Mouse (Mus musculus) heart, embryonic 15.5 days (tissue): ENCODE data around the gene Eva1c. TPM values are rescaled to one million over a fixed set of nuclear protein-coding genes. Genes with fewer than 3 reads are reported as not detected.
A peak's percentile ranks its signal among the peaks of the same experiment; 100 is the strongest.
"Not testable (repeated sequence)": the region's sequence is repeated elsewhere in the genome, so short reads cannot be mapped to it uniquely, and the experiment has no call there.

ENCODE experiments used
- ATAC-seq: fragments of 200-750 bp; cut with Nextera tagmentation; replicated peaks from 2 replicates; pipeline ENCODE4 v1.8.0; 2017; ENCODE audit warnings: low read depth, moderate TSS enrichment; ENCODE audit not compliant: insufficient number of reproducible peaks, insufficient read depth, low FRiP score
- H3K27ac ChIP-seq: fragments of 300-500 bp; sonication (generic); 2 replicates; pipeline ENCODE4 v1.5.1; 2015; ENCODE audit warnings: mild to moderate bottlenecking, inconsistent platforms
- H3K27me3 ChIP-seq: fragments of 300-500 bp; sonication (generic); 2 replicates; pipeline ENCODE4 v1.6.1; 2015; ENCODE audit warnings: inconsistent platforms
- H3K36me3 ChIP-seq: fragments of 300-500 bp; sonication (generic); 2 replicates; pipeline ENCODE4 v1.6.1; 2015; ENCODE audit warnings: mild to moderate bottlenecking, inconsistent platforms
- H3K4me1 ChIP-seq: fragments of 300-500 bp; sonication (generic); replicated peaks from 2 replicates; pipeline ENCODE4 v1.6.1; 2015; ENCODE audit warnings: inconsistent platforms
- H3K4me2 ChIP-seq: fragments of 300-500 bp; sonication (generic); 2 replicates; pipeline ENCODE4 v1.6.1; 2015; ENCODE audit warnings: inconsistent platforms, mild to moderate bottlenecking, moderate library complexity
- H3K4me3 ChIP-seq: fragments of 300-500 bp; sonication (generic); 2 replicates; pipeline ENCODE4 v1.5.1; 2015; ENCODE audit warnings: mild to moderate bottlenecking, inconsistent platforms
- H3K9ac ChIP-seq: fragments of 300-500 bp; sonication (generic); 2 replicates; pipeline ENCODE4 v1.6.1; 2015; ENCODE audit warnings: mild to moderate bottlenecking, inconsistent platforms
- H3K9me3 ChIP-seq: fragments of 300-500 bp; sonication (generic); replicated peaks from 2 replicates; pipeline ENCODE4 v1.6.1; 2016; ENCODE audit warnings: inconsistent platforms
- WGBS: fragments of 180-500 bp; shearing (Covaris S2); methylation state at CpG from one replicate; pipeline ENCODE4 v1.1.7; 2015; ENCODE audit warnings: mixed read lengths; 5-methylcytosine and 5-hydroxymethylcytosine counted together
- polyA plus RNA-seq: library from polyadenylated mRNA; unstranded; fragments of >200 nt; fragmentation: Nextera tagmentation; extraction: Ambion mirVana; gene quantifications from 2 replicates; pipeline ENCODE4 v1.2.1, GENCODE M21; 2015

Eva1c gene
- polyA plus RNA-seq, 1 experiment from 2014 or later = 3.2 TPM

DNA sequence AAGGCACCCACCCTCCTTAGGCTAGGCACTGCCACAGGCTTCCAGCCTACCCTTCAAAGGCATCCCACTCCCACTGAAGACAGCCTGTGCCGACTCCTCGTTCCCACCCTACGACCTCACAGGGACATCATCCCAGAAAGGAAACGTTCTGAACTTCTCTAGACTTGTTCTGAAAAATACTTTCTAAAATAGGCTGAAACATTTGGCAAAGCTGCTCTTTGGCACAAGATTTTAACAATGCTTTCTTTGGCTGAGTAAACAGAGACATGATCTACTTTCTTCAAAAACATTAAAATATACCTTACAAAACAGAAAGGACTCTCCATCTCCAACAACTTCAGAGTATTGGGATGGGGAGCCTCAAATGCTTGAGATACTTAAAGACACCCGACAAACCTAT, 25.3 kb upstream of the Eva1c start:
- peaks cover 24% of the 10 kb centered on the region for H3K4me1 ChIP-seq
- H3K9me3 ChIP-seq = no peaks in the 10 kb centered on the region
- 91% methylated on average over 5 of the region's 5 CpGs for WGBS
- no peaks in the 10 kb centered on the region for H3K27me3 ChIP-seq
- H3K27ac ChIP-seq = peak overlapping the region; percentile 24; the same call in 1 of the 2 replicates
- ATAC-seq = no peak
- H3K36me3 ChIP-seq = peaks cover 38% of the 10 kb centered on the region
- H3K4me3 ChIP-seq = no peak overlapping the region
- no peak overlapping the region for H3K4me2 ChIP-seq
- H3K9ac ChIP-seq = no peak overlapping the region

GRCm38 (mm10) chr16:90801928-90802327, 24.6 kb upstream of the Eva1c start:
- Histone ChIP-seq H3K9me3 (no peaks in the 10 kb centered on the region), H3K27ac (peak overlapping the region; percentile 24; the same call in 1 of the 2 replicates), H3K36me3 (peaks cover 31% of the 10 kb centered on the region), H3K27me3 (no peaks in the 10 kb centered on the region), H3K9ac (no peak overlapping the region), H3K4me1 (peaks cover 24% of the 10 kb centered on the region), H3K4me2 (no peak overlapping the region), H3K4me3 (no peak overlapping the region)
- WGBS = 58% methylated on average over 3 of the region's 3 CpGs
- 0 out of 2 replicates have a peak, but pooled peaks have one; percentile 32 for ATAC-seq

DNA sequence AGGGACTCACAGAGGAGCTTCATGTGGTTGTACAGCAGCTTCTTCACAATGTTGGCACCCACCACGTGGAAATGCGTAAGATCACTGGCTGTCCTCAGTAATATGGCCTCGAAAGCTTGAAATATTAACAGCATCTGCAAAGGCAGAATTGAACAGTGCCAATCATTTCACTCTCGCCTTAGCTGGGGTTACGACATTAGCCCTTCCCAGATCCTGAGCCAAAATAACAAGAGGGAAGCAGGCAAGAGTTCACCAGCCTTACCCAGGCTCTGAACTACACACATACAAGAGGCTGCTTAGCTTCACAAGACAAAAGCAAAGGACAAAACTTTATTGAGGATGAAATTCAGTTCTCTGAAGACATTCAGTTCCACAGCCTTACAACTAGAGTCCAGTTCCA, 22.1 kb upstream of the Eva1c start:
- H3K9me3 ChIP-seq = no peaks in the 10 kb centered on the region
- whole genome bisulfite sequencing = 90% methylated on average over 5 of the region's 5 CpGs
- ATAC-seq = no peak
- peaks cover 28% of the 10 kb centered on the region for H3K36me3 ChIP-seq
- H3K4me3 ChIP-seq = no peak overlapping the region
- peaks cover 18% of the 10 kb centered on the region for H3K4me1 ChIP-seq
- H3K27ac ChIP-seq = no peak overlapping the region
- no peaks in the 10 kb centered on the region for H3K27me3 ChIP-seq
- no peak overlapping the region for H3K9ac ChIP-seq
- no peak overlapping the region for H3K4me2 ChIP-seq

DNA sequence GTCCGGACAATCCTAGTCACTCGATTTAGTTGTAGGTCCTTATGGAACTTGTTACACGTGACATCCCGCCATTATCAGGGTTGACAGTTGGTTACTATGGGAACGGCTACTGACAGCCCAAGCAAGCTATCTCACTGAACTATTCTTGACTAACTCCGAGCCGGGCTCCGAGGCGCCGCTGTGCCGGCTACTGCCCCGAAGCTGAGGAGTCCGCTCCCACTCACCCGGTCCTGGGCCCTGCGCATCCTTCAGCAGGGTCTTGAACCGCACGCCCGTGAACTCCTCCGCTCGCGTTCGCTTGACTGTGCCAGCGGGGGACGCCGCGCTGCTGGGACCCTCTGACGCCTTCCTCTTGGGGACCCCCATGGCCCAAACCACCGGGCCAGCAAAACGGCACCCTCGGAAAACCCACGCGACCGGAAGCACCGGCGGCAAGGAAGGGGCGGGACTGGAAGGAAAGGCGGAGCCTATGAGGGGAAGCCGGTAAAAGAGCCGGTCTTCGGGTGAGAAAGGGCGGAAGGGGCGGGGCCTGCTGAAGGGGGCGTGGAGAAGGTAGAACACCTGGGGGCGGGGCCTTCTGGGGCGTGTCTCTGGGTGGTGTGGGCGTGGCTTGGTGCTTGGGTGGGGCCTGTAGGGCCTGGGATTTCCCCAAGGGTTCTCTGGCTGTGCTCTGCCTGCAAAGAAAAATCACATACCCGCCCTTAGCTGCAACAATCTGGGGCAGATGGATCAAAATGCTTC, 16.4 kb upstream of the Eva1c start, which contains the start of gene Urb1:
Gene Urb1 (minus strand): TSS at position 439 of the 741 bp plus-strand sequence.
- Histone ChIP-seq H3K4me2 (peak within 1 kb of the TSS; percentile 73), H3K27ac (peak within 1 kb of the TSS; percentile 87), H3K9ac (peak within 1 kb of the TSS; percentile 62), H3K27me3 (no peaks in the 10 kb centered on the region), H3K4me3 (peak within 1 kb of the TSS; percentile 77), H3K9me3 (no peaks in the 10 kb centered on the region), H3K36me3 (0 out of 2 replicates have a peak, but pooled peaks cover 2% of the 10 kb centered on the region), H3K4me1 (peaks cover 16% of the 10 kb centered on the region)
- peak; percentile 95 for ATAC-seq
- under 1% methylated on average over 47 of the region's 47 CpGs for WGBS

GRCm38 (mm10) chr16:90810716-90811256, 15.7 kb upstream of the Eva1c start:
- H3K4me2 ChIP-seq = peak overlapping the region; percentile 73
- no peaks in the 10 kb centered on the region for H3K27me3 ChIP-seq
- 49% methylated on average over 11 of the region's 11 CpGs for WGBS
- no peak for ATAC-seq
- H3K9me3 ChIP-seq = no peaks in the 10 kb centered on the region
- peak overlapping the region; percentile 87 for H3K27ac ChIP-seq
- peaks cover 16% of the 10 kb centered on the region for H3K4me1 ChIP-seq
- peak overlapping the region; percentile 62 for H3K9ac ChIP-seq
- no peaks in the 10 kb centered on the region for H3K36me3 ChIP-seq
- peak overlapping the region; percentile 77 for H3K4me3 ChIP-seq

- Histone ChIP-seq H3K4me3 (no peak overlapping the region), H3K9me3 (no peaks in the 10 kb centered on the region), H3K36me3 (no peaks in the 10 kb centered on the region), H3K9ac (no peak overlapping the region), H3K4me2 (no peak overlapping the region), H3K4me1 (peaks cover 16% of the 10 kb centered on the region), H3K27me3 (no peaks in the 10 kb centered on the region), H3K27ac (no peak overlapping the region)
- WGBS = 70% methylated on average over 5 of the region's 5 CpGs
- no peak for ATAC-seq
These were observed 14.4 kb upstream of the Eva1c start for GRCm38 (mm10) chr16:90812086-90812485.

DNA sequence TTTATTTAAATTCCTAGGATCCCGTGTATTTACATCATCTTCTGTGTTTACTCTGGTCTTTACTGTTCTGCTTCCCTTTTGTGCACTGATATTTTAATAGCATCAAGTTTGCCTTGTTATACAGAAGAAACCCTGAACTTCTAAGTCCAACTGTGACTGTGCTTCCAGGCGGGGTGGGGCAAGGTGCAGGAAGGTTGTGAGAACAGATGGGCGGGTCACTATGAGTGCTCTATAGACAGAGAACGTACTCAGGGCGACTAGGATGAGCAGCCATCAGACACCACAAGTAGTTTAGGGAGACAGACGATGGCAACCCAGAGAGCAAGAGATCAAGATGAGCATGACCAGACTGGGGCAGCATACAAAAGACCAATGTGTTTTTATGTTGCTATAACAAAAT, 6.2 kb upstream of the Eva1c start:
- ATAC-seq = no peak
- 80% methylated on average over 6 of the region's 6 CpGs for whole genome bisulfite sequencing
- Histone ChIP-seq H3K27me3 (no peaks in the 10 kb centered on the region), H3K9me3 (no peaks in the 10 kb centered on the region), H3K27ac (no peak overlapping the region), H3K4me1 (no peaks in the 10 kb centered on the region), H3K36me3 (no peaks in the 10 kb centered on the region), H3K4me2 (no peak overlapping the region), H3K4me3 (no peak overlapping the region), H3K9ac (no peak overlapping the region)

DNA sequence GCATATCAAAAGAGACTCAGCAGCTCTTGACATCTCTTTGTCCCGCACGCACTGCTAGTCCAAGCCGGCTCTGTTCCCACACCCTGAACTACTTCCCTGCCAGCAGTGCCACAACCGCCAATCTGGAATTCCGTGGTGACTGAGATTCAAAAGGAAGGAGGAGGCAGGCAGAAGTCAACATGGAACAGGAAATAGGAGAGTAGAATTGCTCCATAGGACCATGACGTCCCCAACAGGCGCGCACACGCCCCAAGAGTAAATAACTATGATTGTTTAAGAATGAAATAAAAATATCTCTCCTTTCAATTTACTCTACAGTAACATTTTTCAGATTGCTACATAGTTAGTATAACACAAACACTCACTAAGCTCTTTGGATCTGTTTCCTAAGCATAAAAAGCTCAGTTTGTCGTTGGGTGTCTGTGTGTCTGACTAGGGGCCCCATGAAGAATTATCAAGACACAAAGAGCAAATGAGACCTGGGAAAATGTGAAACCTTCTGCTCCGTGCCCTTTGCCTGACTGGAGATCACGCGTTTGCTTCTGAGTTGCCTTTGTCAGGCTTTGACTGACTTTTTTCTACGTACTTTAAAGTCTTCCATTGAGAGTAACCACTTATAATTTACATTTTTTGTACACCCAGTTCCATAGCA, 5.3 kb upstream of the Eva1c start:
- H3K36me3 ChIP-seq = no peaks in the 10 kb centered on the region
- H3K4me1 ChIP-seq = no peaks in the 10 kb centered on the region
- no peak overlapping the region for H3K4me3 ChIP-seq
- no peak for ATAC-seq
- H3K27ac ChIP-seq = no peak overlapping the region
- no peak overlapping the region for H3K9ac ChIP-seq
- no peaks in the 10 kb centered on the region for H3K27me3 ChIP-seq
- 75% methylated on average over 14 of the region's 14 CpGs for WGBS
- no peaks in the 10 kb centered on the region for H3K9me3 ChIP-seq
- H3K4me2 ChIP-seq = no peak overlapping the region

- 86% methylated on average over 10 of the region's 10 CpGs for WGBS
- ATAC-seq = no peak
- H3K9me3 ChIP-seq = no peaks in the 10 kb centered on the region
- H3K36me3 ChIP-seq = no peaks in the 10 kb centered on the region
- H3K27me3 ChIP-seq = no peaks in the 10 kb centered on the region
- H3K9ac ChIP-seq = no peak overlapping the region
- H3K4me3 ChIP-seq = no peak overlapping the region
- H3K4me2 ChIP-seq = no peak overlapping the region
- no peaks in the 10 kb centered on the region for H3K4me1 ChIP-seq
- no peak overlapping the region for H3K27ac ChIP-seq
These were observed 4.1 kb upstream of the Eva1c start for GRCm38 (mm10) chr16:90822284-90822935.

DNA sequence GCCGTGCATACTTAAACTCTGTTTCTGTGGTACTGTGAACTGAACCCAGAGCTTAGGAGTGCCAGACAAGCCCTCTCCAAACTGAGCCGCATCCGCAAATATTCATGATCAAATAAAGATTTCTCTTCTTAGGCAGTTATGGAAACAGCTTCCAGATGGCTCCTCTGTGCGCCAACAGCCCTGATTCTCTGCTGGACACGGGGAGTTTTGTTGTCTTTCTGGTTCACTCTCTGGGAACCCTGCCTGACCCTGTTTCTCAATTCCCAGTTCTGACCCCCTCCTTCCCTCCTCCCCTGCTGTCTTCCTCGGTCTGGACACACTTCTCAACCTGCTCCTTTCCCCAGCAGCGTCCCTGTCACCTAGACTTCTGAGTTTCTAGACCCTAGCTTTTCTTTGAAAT, 3.5 kb upstream of the Eva1c start:
- H3K9ac ChIP-seq = no peak overlapping the region
- H3K4me3 ChIP-seq = no peak overlapping the region
- H3K9me3 ChIP-seq = no peaks in the 10 kb centered on the region
- H3K4me1 ChIP-seq = no peaks in the 10 kb centered on the region
- no peak for ATAC-seq
- no peaks in the 10 kb centered on the region for H3K27me3 ChIP-seq
- no peak overlapping the region for H3K27ac ChIP-seq
- WGBS = 66% methylated on average over 7 of the region's 7 CpGs
- no peak overlapping the region for H3K4me2 ChIP-seq
- no peaks in the 10 kb centered on the region for H3K36me3 ChIP-seq

DNA sequence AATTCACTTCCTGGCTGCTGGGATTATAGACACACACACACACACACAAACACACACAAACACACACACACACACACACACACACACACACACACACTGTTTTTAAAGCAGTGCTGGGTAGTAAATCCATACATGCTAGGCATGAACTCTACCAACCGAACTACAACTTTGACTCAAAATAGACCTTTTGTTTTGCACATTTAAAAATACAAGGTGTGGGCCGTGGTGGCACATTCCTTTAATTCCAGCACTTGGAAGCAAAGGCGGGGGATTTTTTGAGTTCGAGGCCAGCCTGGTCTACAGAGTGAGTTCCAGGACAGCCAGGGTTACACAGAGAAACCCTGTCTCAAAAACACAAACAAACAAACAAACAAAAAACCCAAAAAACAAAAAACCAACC, 2.5 kb upstream of the Eva1c start:
- ATAC-seq = not testable (repeated sequence)

More for the DNA sequence above, 2.5 kb upstream of the Eva1c start:
- not testable (repeated sequence) for H3K4me2 ChIP-seq, H3K36me3 ChIP-seq, H3K4me3 ChIP-seq, H3K4me1 ChIP-seq, H3K9me3 ChIP-seq, H3K27ac ChIP-seq, H3K9ac ChIP-seq, H3K27me3 ChIP-seq
- WGBS = 56% methylated on average over 4 of the region's 4 CpGs
